Mouse (Mus musculus) midbrain, embryonic 11.5 days (tissue): ENCODE results near the gene Ruvbl1. TPM values are rescaled to one million over a fixed set of nuclear protein-coding genes. Genes with fewer than 3 reads are reported as not detected.

Source experiments
- ATAC-seq: fragments of 200-750 bp; cut with Nextera tagmentation; 2 replicates; pipeline ENCODE4 v1.8.0; 2017; ENCODE audit warnings: moderate TSS enrichment, moderate library complexity; ENCODE audit not compliant: low FRiP score
- DNase-seq: peaks from one replicate; pipeline ENCODE4 v3.0.0; 2015; ENCODE audit warnings: low spot score; ENCODE audit errors: missing footprints
- H3K27ac ChIP-seq: fragments of 300-500 bp; sonication (generic); 2 replicates; pipeline ENCODE4 v1.5.1; 2014; ENCODE audit warnings: low read depth, low read length
- H3K27me3 ChIP-seq: fragments of 300-500 bp; sonication (generic); 2 replicates; pipeline ENCODE4 v1.6.1; 2014; ENCODE audit warnings: mild to moderate bottlenecking, low read length, moderate library complexity, mixed read lengths; ENCODE audit not compliant: control insufficient read depth, insufficient read depth
- H3K36me3 ChIP-seq: fragments of 300-500 bp; sonication (generic); 2 replicates; pipeline ENCODE4 v1.6.1; 2014; ENCODE audit warnings: mild to moderate bottlenecking, low read length, moderate library complexity, mixed read lengths; ENCODE audit not compliant: control insufficient read depth, insufficient read depth
- H3K4me1 ChIP-seq: fragments of 300-500 bp; sonication (generic); 2 replicates; pipeline ENCODE4 v1.6.1; 2014; ENCODE audit warnings: low read length; ENCODE audit not compliant: control insufficient read depth, insufficient read depth
- H3K4me2 ChIP-seq: fragments of 300-500 bp; sonication (generic); 2 replicates; pipeline ENCODE4 v1.6.1; 2014; ENCODE audit warnings: mild to moderate bottlenecking, moderate library complexity
- H3K4me3 ChIP-seq: fragments of 300-500 bp; sonication (generic); 2 replicates; pipeline ENCODE4 v1.5.1; 2014; ENCODE audit warnings: low read depth, low read length
- H3K9ac ChIP-seq: fragments of 300-500 bp; sonication (generic); 2 replicates; pipeline ENCODE4 v1.6.1; 2014; ENCODE audit warnings: low read length
- H3K9me3 ChIP-seq: fragments of 300-500 bp; sonication (generic); 2 replicates; pipeline ENCODE4 v1.6.1; 2016; ENCODE audit warnings: low read length; ENCODE audit not compliant: control insufficient read depth
- WGBS: fragments of 180-500 bp; shearing (Covaris S2); extraction: QIAGEN DNeasy Blood & Tissue Kit; methylation state at CpG from one replicate; pipeline ENCODE4 v1.1.7; 2014; 5-methylcytosine and 5-hydroxymethylcytosine counted together
- polyA plus RNA-seq: library from polyadenylated mRNA; unstranded; fragments of >200 nt; fragmentation: Nextera tagmentation; extraction: Ambion mirVana; gene quantifications from 2 replicates; pipeline ENCODE4 v1.2.1, GENCODE M21; 2014

Gene Ruvbl1
- polyA plus RNA-seq, 1 experiment from 2014 or later: 164 TPM

GRCm38 (mm10) chr6:88489026-88489425 lies 23.8 kb downstream of the Ruvbl1 start:
- no peak for DNase-seq
- whole genome bisulfite sequencing: 91% methylated on average over 7 of the region's 7 CpGs
- no peaks in the 10 kb centered on the region for H3K27me3 ChIP-seq
- no peak overlapping the region for H3K4me3 ChIP-seq
- H3K4me2 ChIP-seq: no peak overlapping the region
- no peaks in the 10 kb centered on the region for H3K9me3 ChIP-seq
- H3K27ac ChIP-seq: no peak overlapping the region
- H3K9ac ChIP-seq: no peak overlapping the region
- H3K4me1 ChIP-seq: no peaks in the 10 kb centered on the region
- peaks cover 8% of the 10 kb centered on the region for H3K36me3 ChIP-seq
- no peak for ATAC-seq

- ATAC-seq: no peak
- no peak overlapping the region for H3K4me2 ChIP-seq
- no peak overlapping the region for H3K9ac ChIP-seq
- DNase-seq: peak; percentile 60
- no peaks in the 10 kb centered on the region for H3K4me1 ChIP-seq
- 87% methylated on average over 6 of the region's 6 CpGs for WGBS
- no peaks in the 10 kb centered on the region for H3K27me3 ChIP-seq
- H3K27ac ChIP-seq: no peak overlapping the region
- H3K9me3 ChIP-seq: no peaks in the 10 kb centered on the region
- peaks cover 8% of the 10 kb centered on the region for H3K36me3 ChIP-seq
- H3K4me3 ChIP-seq: no peak overlapping the region
Measured at GRCm38 (mm10) chr6:88489834-88490233, 24.6 kb downstream of the Ruvbl1 start.

GRCm38 (mm10) chr6:88490629-88491354 lies 25.6 kb downstream of the Ruvbl1 start:
- peaks cover 5% of the 10 kb centered on the region for H3K36me3 ChIP-seq
- H3K4me1 ChIP-seq: no peaks in the 10 kb centered on the region

GRCm38 (mm10) chr6:88493712-88494111 lies 28.5 kb downstream of the Ruvbl1 start:
- Histone ChIP-seq H3K27me3 (no peaks in the 10 kb centered on the region), H3K36me3 (peaks cover 8% of the 10 kb centered on the region), H3K27ac (no peak overlapping the region), H3K9me3 (no peaks in the 10 kb centered on the region), H3K4me2 (no peak overlapping the region), H3K4me1 (no peaks in the 10 kb centered on the region), H3K4me3 (no peak overlapping the region), H3K9ac (no peak overlapping the region)
- ATAC-seq: no peak
- no peak for DNase-seq
- 93% methylated on average over 6 of the region's 6 CpGs for whole genome bisulfite sequencing

More at GRCm38 (mm10) chr6:88490629-88491354, 25.6 kb downstream of the Ruvbl1 start:
- WGBS: 96% methylated on average over 12 of the region's 12 CpGs
- Histone ChIP-seq H3K9me3 (no peaks in the 10 kb centered on the region), H3K4me3 (no peak overlapping the region), H3K4me2 (no peak overlapping the region), H3K27ac (no peak overlapping the region), H3K27me3 (no peaks in the 10 kb centered on the region), H3K9ac (no peak overlapping the region)
- ATAC-seq (no peak), DNase-seq (no peak)

- no peaks in the 10 kb centered on the region for H3K27me3 ChIP-seq
- peak; percentile 87 for ATAC-seq
- H3K9ac ChIP-seq: peak overlapping the region; percentile 67
- H3K9me3 ChIP-seq: no peaks in the 10 kb centered on the region
- H3K27ac ChIP-seq: no peak overlapping the region
- 2% methylated on average over 76 of the region's 76 CpGs for WGBS
- peak; percentile 97 for DNase-seq
- H3K4me2 ChIP-seq: peak overlapping the region; percentile 95
- peaks cover 5% of the 10 kb centered on the region; the same call in 1 of the 2 replicates for H3K4me1 ChIP-seq
- H3K4me3 ChIP-seq: peak overlapping the region; percentile 46
- peaks cover 15% of the 10 kb centered on the region for H3K36me3 ChIP-seq
Measured at GRCm38 (mm10) chr6:88499481-88500404, 34.5 kb downstream of the Ruvbl1 start.

- 8% methylated on average over 3 of the region's 3 CpGs for WGBS
- DNase-seq: peak; percentile 86
- peaks cover 5% of the 10 kb centered on the region; the same call in 1 of the 2 replicates for H3K4me1 ChIP-seq
- H3K4me3 ChIP-seq: peak overlapping the region; percentile 46
- ATAC-seq: no peak; the same call in 1 of the 2 replicates
- no peaks in the 10 kb centered on the region for H3K27me3 ChIP-seq
- no peaks in the 10 kb centered on the region for H3K9me3 ChIP-seq
- peaks cover 20% of the 10 kb centered on the region for H3K36me3 ChIP-seq
- H3K9ac ChIP-seq: peak overlapping the region; percentile 67
- peak overlapping the region; percentile 95 for H3K4me2 ChIP-seq
- no peak overlapping the region for H3K27ac ChIP-seq
Measured at GRCm38 (mm10) chr6:88500405-88500767, 35.2 kb downstream of the Ruvbl1 start.

GRCm38 (mm10) chr6:88502030-88502970 lies 37.1 kb downstream of the Ruvbl1 start:
- H3K27ac ChIP-seq: no peak overlapping the region
- no peak for ATAC-seq
- H3K27me3 ChIP-seq: no peaks in the 10 kb centered on the region
- H3K4me3 ChIP-seq: no peak overlapping the region
- DNase-seq: peak; percentile 8
- peaks cover 36% of the 10 kb centered on the region for H3K36me3 ChIP-seq
- H3K4me2 ChIP-seq: no peak overlapping the region
- H3K9ac ChIP-seq: no peak overlapping the region
- H3K9me3 ChIP-seq: no peaks in the 10 kb centered on the region
- H3K4me1 ChIP-seq: peaks cover 5% of the 10 kb centered on the region; the same call in 1 of the 2 replicates
- WGBS: 85% methylated on average over 13 of the region's 13 CpGs

GRCm38 (mm10) chr6:88503044-88503443 lies 37.8 kb downstream of the Ruvbl1 start:
- peaks cover 5% of the 10 kb centered on the region; the same call in 1 of the 2 replicates for H3K4me1 ChIP-seq
- H3K9ac ChIP-seq: no peak overlapping the region
- H3K4me3 ChIP-seq: no peak overlapping the region
- no peak for DNase-seq
- peaks cover 37% of the 10 kb centered on the region for H3K36me3 ChIP-seq
- no peak overlapping the region for H3K4me2 ChIP-seq
- no peaks in the 10 kb centered on the region for H3K27me3 ChIP-seq
- no peak overlapping the region for H3K27ac ChIP-seq
- 96% methylated on average over 4 of the region's 4 CpGs for WGBS
- no peaks in the 10 kb centered on the region for H3K9me3 ChIP-seq
- ATAC-seq: no peak
